17 mouse cellular contexts compared by ENCODE assay signal in the genomic region with DNA sequence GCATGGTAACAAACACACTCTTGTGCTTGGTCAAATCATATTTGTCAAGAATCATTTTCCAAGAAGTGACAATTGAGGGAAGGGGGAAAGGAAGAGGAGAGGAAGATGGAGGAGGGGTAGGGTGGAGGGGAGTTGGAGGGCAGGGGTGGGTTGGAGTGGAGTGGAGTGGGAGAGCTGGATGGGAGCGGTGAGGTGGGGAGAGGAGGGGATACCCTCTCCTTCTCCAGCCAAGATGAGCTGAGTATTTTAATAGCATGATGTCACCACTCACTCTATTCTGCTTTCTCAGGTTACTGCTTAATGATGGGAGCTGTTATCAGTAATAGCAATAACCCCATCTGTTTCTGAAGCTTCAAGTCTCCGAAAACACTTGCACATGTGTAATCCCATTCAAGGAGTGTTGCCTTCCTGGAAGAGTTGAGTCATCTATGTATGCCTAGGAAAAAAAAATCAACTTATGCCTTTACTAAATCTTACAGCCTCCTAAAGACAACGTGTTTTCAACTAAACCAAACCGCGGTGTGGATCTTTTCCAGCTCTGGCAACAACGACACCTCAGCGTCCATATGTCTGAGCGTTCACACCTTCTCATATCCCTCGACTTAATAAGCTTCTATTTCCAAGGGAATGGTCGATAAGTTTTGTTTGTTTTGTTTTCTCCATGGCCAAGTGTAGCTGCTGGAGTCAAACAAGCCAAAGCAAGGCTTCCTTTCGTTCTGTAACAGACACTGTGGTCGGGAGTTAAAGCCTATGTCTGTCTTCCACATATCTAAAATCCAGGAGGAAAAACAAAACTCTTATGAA.
A peak's percentile ranks its signal among the peaks of the same experiment; 100 is the strongest.
DNase-seq lines count a peak whose midpoint lies in the region; ATAC-seq and TF ChIP-seq lines count a peak whose summit lies in the region.
"Had no signal": no experiment of that assay in that cellular context is flagged by ENCODE, and none has a peak within 500 bp of the region (broad histone marks: within the 10 kb centered on the region; RNA-seq: fewer than 3 reads in every experiment).

No protein-coding gene starts in this region.

- no peak for TF ChIP-seq CTCF in gastrocnemius, adult 2 months (IDR thresholded peaks at IDR 0.05)
- TF ChIP-seq CTCF in heart, postnatal 0 days (IDR thresholded peaks at IDR 0.05; ENCODE audit: low read depth): no peak
- no peak for TF ChIP-seq CTCF in lung, postnatal 0 days (IDR thresholded peaks at IDR 0.05)

- H3K36me3 ChIP-seq in heart, postnatal 0 days (replicated peaks; ENCODE audit: control insufficient read depth, insufficient read depth, low read length): no peaks in the 10 kb centered on the region
- no peaks in the 10 kb centered on the region for H3K36me3 ChIP-seq in lung, postnatal 0 days (ENCODE audit: insufficient read depth, low read length)

- TF ChIP-seq EP300 in heart, postnatal 0 days (IDR thresholded peaks at IDR 0.05; ENCODE audit: low read depth): no peak
- no peak for TF ChIP-seq EP300 in lung, postnatal 0 days (IDR thresholded peaks at IDR 0.05)

- H3K9me3 ChIP-seq in heart, postnatal 0 days (replicated peaks; ENCODE audit: control insufficient read depth, low read length): 0 out of 2 replicates have a peak, but pooled peaks cover under 1% of the 10 kb centered on the region
- no peaks in the 10 kb centered on the region for H3K9me3 ChIP-seq in lung, postnatal 0 days (ENCODE audit: low read length)

- peak; percentile 52; the same call in 1 of the 2 replicates for ATAC-seq in heart, postnatal 0 days (ENCODE audit: insufficient read depth, low read depth)
- no peak for ATAC-seq in lung, postnatal 0 days
- ATAC-seq in activated CD4-positive, CD25-positive, alpha-beta regulatory T cell, adult 4 months: no peak
- ATAC-seq: forebrain, embryonic 16.5 days; hindbrain, embryonic 16.5 days; midbrain, embryonic 16.5 days had no signal

- no peak for DNase-seq in gastrocnemius, adult 2 months
- DNase-seq in gastrocnemius, adult 18-20 months (ENCODE audit: low spot score): no peak
- peak; percentile 51 for DNase-seq in heart, postnatal 0 days (ENCODE audit: low spot score)
- DNase-seq in heart, postnatal 25 days (ENCODE audit: low spot score): no peak
- peak; percentile 11 for DNase-seq in lung, postnatal 0 days (ENCODE audit: low spot score)
- no peak for DNase-seq in lung, postnatal 25 days (ENCODE audit: low spot score)
- no peak for DNase-seq in spleen, adult 12 weeks (ENCODE audit: low spot score)
- DNase-seq: adrenal gland, postnatal 14 days; cerebellum, adult 2 months; kidney, adult 18-20 months; lung, postnatal 14 days; thymus, adult 18-20 months had no signal

- peak overlapping the region; percentile 49 for H3K27ac ChIP-seq in gastrocnemius, adult 2 months
- H3K27ac ChIP-seq in heart, postnatal 0 days (ENCODE audit: low read depth): peak overlapping the region; percentile 22
- H3K27ac ChIP-seq in lung, postnatal 0 days (ENCODE audit: low read length): no peak overlapping the region
- H3K27ac ChIP-seq: liver, embryonic 14.5 days had no signal

- H3K4me3 ChIP-seq in gastrocnemius, adult 2 months: no peak overlapping the region
- no peak overlapping the region for H3K4me3 ChIP-seq in heart, postnatal 0 days (ENCODE audit: low read depth, low read length)
- no peak overlapping the region for H3K4me3 ChIP-seq in lung, postnatal 0 days (ENCODE audit: low read depth, low read length)

- intact Hi-C loops in gastrocnemius, adult 2 months (cut with DNase I): no loop called here
- intact Hi-C loops in heart, postnatal 25 days (cut with DNase I): no loop called here

- no peaks in the 10 kb centered on the region for H3K4me1 ChIP-seq in heart, postnatal 0 days (ENCODE audit: control insufficient read depth, insufficient read depth)
- no peaks in the 10 kb centered on the region for H3K4me1 ChIP-seq in lung, postnatal 0 days (ENCODE audit: insufficient read depth, low read depth, low read length)

- H3K9ac ChIP-seq in heart, postnatal 0 days (replicated peaks; ENCODE audit: low read depth, low read length): no peak overlapping the region
- H3K9ac ChIP-seq in lung, postnatal 0 days (replicated peaks; ENCODE audit: low read depth): no peak overlapping the region
- H3K9ac ChIP-seq: liver, embryonic 14.5 days had no signal

- H3K27me3 ChIP-seq in heart, postnatal 0 days (ENCODE audit: control insufficient read depth, insufficient read depth, low read length): no peaks in the 10 kb centered on the region
- no peaks in the 10 kb centered on the region for H3K27me3 ChIP-seq in lung, postnatal 0 days (replicated peaks; ENCODE audit: insufficient read depth, low read length)

- 49% methylated on average over 12 of the region's 12 CpGs for WGBS in heart, postnatal 0 days
- 47% methylated on average over 12 of the region's 12 CpGs for WGBS in lung, postnatal 0 days

- no peak overlapping the region for H3K4me2 ChIP-seq in heart, postnatal 0 days (ENCODE audit: low read depth, low read length)
- no peak overlapping the region for H3K4me2 ChIP-seq in lung, postnatal 0 days (replicated peaks; ENCODE audit: low read depth, low read length)

Comparison
In these comparisons a context has a peak if more than half of its experiments do, and no peak if none do; other contexts are left out.
1. DNase-seq: peak in heart, postnatal 0 days (single experiment) and lung, postnatal 0 days (single experiment); none in gastrocnemius, adult 2 months (single experiment), gastrocnemius, adult 18-20 months (single experiment), heart, postnatal 25 days (single experiment), lung, postnatal 25 days (single experiment) and spleen, adult 12 weeks (single experiment).